Mouse (Mus musculus) urinary bladder, postnatal 25 days (tissue): ENCODE measurements around the gene Ankrd44.
"Not testable (repeated sequence)": the region's sequence is repeated elsewhere in the genome, so short reads cannot be mapped to it uniquely, and the experiment has no call there.

Source experiments
- DNase-seq: peaks from one replicate; pipeline ENCODE4 v3.0.0; 2022; ENCODE audit warnings: low spot score

The Ankrd44 gene

DNA sequence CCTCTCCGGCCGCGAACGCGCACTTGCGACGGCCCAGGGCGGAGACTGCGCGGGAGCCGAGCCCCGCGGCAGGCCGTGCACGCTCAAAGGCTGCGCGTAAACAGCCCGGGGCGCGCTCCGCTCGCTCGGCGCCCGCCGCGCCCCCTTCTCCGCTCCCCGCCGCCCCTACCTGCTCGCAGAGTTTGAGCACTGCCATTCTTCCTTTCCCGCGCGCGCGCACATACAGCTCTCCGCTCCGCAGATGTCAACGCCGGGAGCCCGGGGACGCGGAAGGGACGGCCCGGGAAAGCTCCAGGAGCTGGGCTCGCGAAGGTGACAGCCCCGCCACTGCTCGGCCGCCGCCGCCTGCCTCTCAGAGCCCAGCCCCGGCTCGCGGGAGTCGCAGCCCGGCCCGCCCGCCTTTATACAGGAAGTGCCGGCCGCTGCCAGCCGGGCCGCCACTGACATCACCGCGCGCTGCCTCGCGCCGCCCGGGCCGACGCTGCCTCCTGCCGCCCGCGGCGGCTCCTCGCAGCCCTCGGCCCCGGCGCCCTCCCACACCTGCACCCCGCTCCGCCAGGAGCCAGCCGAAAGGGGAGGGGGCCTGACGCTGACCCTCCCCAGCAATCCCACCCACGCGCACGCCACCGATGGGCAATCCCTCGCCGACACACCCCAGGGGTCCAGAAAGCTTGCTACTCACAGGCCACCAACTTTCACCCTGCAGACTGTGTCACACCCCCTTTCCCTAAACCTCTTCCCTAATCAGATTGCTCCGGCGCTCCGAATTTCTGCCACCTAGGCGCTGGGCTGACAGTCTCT, at the start of gene Ankrd44:
Gene Ankrd44 (minus strand): TSS at position 417 of the 801 bp plus-strand sequence.
- DNase-seq = peak; percentile 76

DNA sequence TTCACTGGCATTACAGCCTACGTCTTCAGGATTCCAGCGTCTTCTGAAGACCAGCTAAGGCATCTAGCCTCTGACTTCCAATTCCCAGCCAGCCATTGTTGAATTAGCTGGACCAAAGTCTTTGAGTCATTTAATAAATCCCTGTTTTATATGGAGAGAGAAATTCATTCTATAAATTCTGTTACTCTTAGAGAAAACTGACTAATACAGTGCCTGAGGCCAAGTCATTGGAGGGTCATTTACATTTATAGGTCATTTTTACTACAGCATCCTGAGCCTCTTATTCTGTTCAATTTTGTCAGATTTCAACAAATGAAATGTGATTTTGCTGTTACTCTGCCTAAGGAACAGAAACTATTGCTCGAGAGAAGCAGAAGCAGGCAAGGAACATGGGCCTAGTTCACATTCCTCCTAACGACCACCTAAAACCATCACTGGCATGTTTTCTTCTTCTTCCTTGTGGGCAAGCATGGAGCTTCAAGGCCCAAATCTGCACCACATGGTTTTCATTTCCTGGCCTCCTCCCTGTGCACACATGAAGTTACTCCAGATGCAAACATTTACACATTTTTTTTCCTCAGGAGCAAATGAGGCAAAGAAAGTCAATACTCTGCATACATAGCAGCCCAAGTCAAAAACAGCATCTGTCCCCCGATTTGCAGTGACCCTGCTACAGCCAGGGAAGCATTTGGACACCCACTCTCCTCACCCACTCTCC, 45.7 kb upstream of the Ankrd44 start:
- DNase-seq = no peak

DNA sequence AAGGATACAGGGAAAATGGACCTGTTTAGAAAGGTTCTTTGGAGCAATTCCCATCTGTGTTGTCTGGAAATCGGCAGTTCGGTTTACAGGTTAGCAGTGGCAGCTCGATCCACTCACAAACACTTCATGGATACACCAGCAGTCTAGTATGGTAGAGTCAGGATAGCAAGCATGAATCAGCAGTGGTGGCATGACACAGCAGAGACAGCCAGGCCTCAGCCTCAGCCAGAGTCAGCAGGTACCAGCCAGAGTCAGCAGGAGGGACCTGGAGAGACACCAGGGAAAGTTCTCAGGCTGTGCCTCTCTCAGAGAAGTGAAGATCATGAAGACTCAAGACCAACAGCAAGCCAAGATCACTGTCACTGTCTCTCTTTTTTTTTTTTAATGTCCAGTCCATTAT, 40.7 kb upstream of the Ankrd44 start:
- DNase-seq = no peak

DNA sequence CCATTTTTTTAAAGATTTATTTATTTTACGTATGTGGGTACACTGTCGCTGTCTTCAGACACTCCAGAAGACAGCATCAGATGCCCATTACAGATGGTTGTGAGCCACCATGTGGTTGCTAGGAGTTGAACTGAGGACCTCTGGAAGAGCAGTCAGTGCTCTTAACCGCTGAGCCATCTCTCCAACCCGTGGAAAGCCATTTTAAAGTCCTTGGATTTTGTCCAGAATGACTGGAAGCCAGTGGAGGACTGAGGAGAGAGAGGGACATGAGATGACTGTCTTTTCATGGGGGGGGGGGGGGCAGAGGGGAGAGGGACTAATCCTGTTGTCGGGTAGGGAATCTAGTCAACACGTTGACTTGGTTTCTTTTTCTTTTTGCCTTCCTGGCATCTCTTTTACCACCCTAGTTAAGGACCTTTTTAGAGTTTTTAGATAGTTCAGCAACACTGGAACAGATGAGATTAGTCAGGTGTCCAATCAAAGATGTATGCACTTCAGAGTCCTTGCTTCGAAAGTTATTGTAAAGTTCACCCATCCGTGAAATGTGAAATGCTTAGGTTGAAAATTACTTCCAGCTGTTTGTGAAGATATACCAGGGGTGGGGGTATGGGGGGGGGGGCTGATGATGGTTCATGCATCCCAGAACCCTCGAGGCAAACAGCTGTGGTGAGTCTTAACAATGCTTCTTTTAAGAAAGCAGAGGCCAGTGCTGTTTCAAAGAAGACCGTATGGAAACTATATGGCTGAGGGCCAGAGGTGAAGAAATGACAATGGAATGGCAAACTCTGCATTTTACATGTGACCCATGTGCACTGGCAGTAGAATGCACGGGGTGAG, 39.2 kb upstream of the Ankrd44 start:
- DNase-seq = no peak

DNA sequence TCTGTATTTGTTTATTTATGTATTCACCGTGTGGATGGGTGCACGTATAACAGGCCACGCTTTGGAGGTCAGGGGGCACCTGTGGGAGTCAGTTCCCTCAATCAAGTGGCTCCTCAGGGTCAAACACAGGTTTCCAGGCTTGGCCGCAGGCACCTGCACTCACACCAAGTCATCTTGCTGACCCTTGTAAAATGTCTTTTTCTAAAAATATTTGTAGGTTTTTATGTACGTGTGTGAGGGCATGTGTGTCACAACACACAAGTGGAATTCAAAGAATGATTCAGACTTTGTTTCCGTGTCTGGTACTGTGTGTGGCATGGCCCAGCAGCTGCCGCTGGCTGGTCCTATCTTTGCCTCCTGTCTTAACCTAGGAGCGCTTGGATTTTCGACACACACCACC, 35.5 kb upstream of the Ankrd44 start:
- no peak for DNase-seq

DNA sequence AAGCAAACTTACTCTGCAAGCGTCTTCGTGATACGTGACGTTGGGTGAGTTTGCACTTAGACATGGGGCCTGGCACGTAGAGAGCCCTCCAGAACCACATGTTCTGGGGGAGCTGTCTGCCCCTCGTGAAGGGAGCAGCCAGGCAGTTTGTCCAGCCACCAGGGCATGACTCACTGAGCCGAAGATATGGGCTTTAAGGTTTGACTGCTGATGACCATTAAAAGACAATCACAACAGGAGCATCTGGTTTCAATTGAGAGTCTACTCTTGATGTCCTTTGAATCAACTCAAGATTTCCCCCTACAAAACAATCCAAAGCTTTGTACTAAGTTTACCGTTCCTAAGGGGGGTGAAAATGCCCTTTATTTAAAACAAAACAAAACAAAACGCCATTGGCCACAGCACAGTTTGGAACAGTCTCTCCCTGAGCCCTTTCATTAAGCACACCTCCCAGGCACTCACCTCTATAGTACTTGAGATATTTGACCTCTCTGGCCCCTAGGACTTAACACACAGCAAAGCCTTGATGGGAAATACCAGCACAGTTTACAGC, 34.5 kb upstream of the Ankrd44 start:
- no peak for DNase-seq

DNA sequence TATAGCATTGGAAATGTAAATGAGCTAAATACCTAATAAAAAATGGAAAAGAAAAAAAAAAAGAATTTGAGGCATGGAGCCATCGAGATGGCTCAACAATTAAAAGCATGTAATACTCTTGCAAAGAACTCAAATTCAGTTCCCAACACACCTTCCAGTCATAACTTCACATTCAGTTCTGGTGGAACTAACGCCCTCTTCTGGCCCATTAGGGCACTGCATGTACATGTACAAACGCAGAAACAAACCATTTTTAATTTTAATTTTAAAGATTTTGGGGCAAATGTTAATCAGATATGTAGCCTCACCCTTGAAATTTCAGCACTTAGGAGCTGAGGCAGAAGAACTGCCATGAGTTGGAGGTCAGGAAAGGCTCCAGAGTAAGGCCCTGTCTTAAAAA, 32.3 kb upstream of the Ankrd44 start:
- DNase-seq = no peak

DNA sequence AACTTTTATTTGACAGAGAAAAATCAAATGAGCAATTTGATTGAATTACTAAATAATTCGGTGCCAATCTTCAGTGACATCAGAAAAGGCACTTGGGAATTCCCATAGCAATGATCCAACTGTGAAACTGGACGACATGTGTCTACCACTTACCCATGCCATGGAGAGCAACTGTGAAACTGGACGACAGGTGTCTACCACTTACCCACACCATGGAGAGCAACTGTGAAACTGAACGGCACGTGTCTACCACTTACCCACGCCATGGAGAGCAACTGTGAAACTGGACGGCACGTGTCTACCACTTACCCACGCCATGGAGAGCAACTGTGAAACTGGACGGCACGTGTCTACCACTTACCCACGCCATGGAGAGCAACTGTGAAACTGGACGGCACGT, 30.8 kb upstream of the Ankrd44 start:
- DNase-seq = not testable (repeated sequence)

DNA sequence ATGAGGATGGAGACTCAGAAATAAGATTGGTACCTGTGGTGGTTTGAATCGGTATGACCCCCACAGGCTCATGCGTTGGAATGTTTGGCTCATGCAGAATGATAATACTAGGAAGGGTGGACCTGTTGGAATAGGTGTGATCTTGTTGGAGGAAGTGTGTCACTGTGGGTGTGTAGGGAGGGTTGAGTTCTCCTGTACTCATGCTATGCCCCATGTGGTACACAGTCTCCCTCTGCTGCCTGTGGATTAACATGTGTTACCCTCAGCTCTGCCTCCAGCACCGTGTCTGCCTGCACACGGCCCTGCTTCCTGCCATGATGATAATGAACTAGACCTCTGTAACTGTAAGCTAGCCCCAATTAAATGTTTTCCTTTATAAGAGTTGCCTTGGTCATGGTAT, 28.7 kb upstream of the Ankrd44 start:
- DNase-seq = no peak

DNA sequence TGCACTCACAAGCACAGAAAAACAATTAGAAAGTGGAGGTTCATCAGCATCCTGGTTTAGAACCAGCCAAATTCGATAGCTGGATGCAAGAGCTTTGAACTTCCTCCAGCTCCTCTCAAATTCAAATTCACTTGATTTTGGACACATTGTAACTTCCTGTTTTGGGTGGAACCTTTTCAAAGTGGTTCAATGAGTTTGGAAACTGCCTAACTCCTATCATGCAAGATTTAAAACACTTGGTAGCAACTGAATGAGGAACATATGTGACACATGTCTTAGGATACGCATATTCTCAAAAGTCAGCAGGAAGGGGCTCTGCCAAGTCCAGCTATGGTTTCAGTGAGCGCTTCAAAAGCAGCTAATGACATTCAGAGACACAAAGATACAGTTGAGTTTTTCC, 18.5 kb upstream of the Ankrd44 start:
- DNase-seq = no peak

DNA sequence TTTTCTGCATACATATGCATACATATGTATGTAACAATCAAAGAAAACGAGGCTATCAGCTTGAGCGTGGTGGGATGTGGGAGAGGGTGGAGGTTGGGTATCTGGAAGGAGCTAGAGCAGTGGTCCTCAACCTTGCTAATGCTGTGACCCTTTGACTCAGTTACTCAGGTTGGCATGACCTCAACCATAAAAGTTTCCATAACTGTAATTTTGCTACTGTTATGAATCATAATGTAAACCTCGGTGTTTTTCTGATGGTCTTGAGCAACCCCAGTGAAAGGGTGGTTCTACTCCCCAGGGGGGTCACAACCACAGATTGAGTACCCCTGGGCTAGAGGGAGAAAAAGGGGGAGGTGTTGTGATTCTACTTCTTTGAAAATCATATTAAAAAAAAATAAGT, 9.3 kb upstream of the Ankrd44 start:
- no peak for DNase-seq

DNA sequence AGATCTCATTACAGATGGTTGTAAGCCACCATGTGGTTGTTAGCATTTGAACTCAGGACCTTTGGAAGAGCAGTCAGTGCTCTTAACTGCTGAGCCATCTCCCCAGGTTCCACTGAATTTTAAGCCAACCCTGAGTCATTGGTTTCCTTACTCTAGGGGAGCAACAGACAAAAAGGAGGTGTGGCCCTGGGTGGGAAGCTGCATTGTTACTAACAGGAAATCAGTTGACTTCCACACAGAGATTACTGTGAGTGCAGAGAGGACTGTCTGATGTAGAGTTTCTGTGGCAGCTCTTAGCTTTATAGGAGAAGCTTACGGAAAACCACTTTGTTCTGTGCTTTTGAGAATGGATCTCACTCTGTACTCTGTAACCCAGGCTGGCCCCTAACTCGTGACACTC, 8.7 kb upstream of the Ankrd44 start:
- DNase-seq = no peak

DNA sequence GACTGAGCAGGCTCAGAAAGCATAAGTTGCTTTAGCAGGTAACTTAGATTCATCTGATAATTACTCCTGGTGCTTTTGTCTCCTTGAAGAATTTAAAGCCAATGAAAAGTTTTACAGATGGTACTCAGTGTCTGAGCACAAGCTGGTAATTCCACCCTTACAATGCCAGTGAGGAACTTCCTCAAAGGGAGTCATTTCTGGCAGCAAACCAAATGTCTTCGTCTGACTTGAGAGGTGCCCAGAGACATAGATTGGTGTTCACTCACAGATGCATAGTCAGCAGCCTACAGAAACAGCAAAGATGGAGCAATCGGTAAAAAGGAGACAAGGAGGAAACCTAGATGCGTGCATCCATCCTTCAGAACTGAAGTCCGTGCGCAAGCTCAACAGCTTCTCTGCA, 7.5 kb upstream of the Ankrd44 start:
- DNase-seq = no peak

DNA sequence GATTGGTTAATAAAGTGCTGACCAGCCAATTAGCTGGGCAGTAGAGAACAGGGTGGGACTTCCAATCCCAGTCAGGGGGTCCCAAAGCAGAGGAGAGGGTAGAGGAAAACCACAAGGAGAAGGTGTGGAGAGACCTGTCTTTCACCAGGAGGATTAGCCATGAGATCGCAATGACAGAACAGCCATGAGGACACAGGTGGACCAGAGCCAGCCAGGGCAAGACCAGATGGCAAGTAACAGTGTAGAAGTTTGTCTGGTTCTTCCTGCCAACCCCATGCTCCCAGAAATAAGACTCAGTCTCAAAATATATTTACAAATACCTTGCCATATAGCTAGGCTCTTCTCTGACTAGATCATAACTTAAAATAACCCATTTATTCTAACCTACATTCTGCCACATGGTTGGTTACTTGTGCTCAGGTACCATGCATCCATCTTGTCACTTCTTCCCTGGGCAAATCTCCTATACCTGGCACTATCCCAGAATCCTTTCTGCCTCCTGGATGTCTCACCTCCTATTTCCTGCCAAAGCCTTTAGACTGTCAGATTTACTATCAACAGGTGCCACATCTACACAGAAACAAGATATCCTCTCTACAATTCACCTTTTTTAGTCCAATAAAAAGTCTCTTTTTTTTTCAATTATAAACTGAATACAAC, 6.4 kb upstream of the Ankrd44 start:
- no peak for DNase-seq

DNA sequence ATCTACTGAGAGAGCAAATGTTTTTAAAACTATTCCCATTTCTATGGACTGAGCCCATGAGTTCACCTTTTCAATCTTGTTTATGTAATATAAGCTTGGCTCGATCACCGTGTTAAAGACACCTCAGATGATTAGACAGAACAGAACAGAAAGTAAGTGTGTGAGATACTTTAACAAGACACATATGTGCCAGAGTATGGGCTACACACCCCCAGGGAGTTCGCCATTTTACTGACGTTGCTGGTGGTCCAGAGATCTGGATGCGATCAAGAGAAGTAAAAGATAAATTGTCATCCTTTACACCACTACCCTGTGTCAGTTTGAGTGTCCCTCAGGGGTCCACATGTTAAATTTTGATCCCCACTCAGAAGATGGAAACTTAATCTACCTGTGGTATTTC, 5.0 kb upstream of the Ankrd44 start:
- no peak for DNase-seq

DNA sequence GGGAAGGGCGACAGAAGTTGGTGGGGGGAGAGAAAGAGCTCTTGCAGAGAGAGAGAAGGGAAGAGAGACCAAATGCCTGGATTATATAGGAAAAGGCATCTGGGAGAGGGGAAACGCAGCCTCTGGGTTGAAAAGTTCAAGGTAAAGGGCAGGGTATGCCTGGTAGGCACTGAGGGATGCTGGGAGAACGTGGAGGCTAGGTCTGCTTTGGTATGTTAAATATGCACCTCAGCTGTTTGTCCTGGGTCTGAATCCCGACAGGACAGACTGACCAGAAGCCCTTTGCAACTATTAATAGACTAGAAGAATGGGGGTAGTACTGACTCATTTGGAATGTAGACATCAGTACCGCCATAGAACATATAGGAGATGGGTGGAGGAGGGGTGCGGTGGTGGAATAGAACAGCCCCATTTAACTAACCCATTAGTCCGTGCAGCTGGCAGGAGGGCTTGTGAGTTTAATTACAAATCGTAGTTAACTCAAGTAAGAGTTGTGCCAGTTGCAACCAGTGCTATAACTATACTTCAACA, 4.5 kb upstream of the Ankrd44 start:
- no peak for DNase-seq

DNA sequence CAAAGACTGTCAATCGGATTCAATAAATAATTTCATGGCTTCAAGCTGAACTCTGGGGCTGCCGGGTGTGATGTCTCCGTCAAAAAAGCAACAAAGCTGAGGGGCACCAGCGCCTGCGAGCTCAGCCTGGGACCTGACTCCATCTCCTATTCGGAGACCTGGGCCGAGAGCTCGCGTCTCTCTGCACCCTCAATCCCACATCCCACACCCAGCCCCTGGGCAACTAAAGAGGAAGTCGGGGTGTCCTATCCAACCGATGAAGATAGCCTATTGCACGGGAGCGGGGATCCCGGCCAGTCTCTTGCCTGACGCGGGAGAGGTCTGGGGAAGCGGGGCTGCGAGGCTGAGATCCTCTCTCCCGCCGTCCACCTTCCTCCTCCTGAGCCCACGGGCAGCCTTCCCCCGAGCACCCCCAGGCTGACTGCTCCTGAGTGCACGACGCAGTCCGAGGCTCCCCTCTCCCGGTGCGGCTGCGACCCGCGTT, 694 bp downstream of the Ankrd44 start:
- DNase-seq = peak; percentile 25

DNA sequence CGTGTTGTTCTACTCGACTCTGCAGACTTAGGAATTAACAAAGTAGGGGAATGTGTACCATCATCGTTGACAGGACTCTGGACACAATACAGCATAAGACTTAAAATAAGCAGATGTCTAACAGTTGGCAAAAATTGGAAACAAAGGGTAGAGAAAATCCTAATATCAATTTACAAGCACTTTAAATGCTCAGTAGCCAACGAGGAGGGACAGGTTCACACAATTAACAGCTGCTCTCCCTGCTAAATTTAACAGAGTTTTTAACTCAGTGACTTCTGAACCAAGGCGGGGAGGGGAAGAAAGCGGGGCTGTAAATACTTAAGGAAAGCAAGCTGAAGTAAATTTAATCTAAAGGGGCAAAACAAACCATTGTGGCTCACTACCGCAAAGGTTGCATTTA, 1.4 kb downstream of the Ankrd44 start:
- DNase-seq = no peak

DNA sequence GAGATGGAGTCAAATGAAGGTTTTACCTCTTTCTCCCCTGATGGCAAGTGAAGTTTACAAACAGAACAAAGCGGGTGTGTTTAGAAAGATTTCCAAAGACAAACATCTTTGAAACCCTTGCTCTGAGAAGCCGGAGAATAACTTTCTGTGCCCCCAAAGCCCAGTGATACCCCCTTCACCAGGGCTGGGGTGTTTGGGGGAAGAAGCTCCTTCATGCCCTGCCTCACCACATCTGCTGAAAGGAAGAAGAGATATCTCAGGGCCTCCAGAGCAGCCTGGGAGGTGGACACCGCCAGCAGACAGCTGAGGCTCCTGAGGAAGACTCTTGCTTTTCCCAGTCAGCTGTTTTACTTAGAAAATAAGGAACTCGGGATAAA, 1.9 kb downstream of the Ankrd44 start:
- DNase-seq = no peak

DNA sequence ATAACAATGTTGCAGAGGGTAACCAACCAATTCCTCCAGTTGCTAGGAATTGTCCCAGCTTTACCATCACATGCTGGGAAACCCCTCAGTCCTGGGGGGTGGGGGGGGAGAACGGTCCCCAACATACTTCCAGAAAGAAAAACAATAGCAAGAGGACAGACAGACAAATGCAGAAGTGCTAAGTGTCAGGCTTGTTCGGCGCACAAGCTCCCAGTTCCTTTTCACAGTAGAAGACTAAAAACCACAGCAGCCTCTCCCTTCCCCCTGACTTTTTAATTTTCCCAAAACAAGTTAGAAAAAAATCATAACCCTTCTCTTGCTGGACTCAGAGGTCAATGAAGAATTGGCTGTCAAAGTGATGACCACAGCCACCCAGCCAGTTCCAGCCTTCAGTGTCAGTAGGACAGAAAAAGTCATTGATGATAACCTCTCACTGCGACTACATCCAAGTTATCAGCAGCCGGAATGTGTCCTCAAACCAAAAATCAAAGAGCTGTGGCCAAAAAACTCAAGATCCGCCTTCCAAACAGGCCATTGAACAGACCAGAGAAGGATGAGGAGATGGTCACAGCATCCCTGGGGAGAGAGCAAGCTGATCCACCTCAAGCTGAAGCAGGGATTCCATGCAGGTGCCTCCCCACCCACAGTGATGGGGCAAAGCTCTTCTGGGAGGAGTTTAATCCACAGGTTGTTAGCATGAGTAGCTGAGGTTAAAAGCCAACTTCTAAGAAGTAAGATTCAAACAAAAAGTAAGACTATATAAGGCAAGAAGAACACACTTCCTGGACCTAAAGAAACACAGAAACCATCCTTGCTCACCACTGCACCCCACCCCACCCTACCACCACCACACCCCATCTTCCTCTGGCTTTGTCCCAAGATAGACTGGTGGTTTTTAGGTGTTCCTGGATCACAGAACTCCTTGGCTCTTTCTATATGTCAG, 2.5 kb downstream of the Ankrd44 start:
- no peak for DNase-seq
